ENCODE assay signal across 12 mouse cellular contexts in genomic region chr6:89327746-89328491, GRCm38 (mm10). TPM values are rescaled to one million over a fixed set of nuclear protein-coding genes. Genes with fewer than 3 reads are reported as not detected.
DNase-seq lines count a peak whose midpoint lies in the region; ATAC-seq and TF ChIP-seq lines count a peak whose summit lies in the region.
"Had no signal": no experiment of that assay in that cellular context is flagged by ENCODE, and none has a peak within 500 bp of the region (broad histone marks: within the 10 kb centered on the region; RNA-seq: fewer than 3 reads in every experiment).

No protein-coding gene starts in this region.

- H3K4me1 ChIP-seq in kidney, embryonic 16.5 days (ENCODE audit: insufficient read depth, low read length), result peaks cover 4% of the 10 kb centered on the region; the same call in 1 of the 2 replicates
- no peaks in the 10 kb centered on the region for H3K4me1 ChIP-seq in hindbrain, embryonic 14.5 days (replicated peaks; ENCODE audit: control insufficient read depth, insufficient read depth, low read length)

- peaks cover 65% of the 10 kb centered on the region for H3K36me3 ChIP-seq in kidney, embryonic 16.5 days (ENCODE audit: insufficient read depth, low read length)
- peaks cover 88% of the 10 kb centered on the region for H3K36me3 ChIP-seq in C2C12 (ENCODE audit: control insufficient read depth, insufficient read depth)
- H3K36me3 ChIP-seq in hindbrain, embryonic 14.5 days (replicated peaks; ENCODE audit: control insufficient read depth, insufficient read depth), result peaks cover 87% of the 10 kb centered on the region

- H3K9ac ChIP-seq in kidney, embryonic 16.5 days (replicated peaks; ENCODE audit: low read length), result no peak overlapping the region
- H3K9ac ChIP-seq in hindbrain, embryonic 14.5 days, result no peak overlapping the region

- ATAC-seq in kidney, embryonic 16.5 days (ENCODE audit: low FRiP score, low TSS enrichment), result peak; percentile 31
- no peak for ATAC-seq in hindbrain, embryonic 14.5 days (ENCODE audit: low FRiP score)
- no peak for ATAC-seq in inflammation-experienced regulatory T-cells, adult 6 months

- no peak for TF ChIP-seq CTCF in C2C12 (IDR thresholded peaks at IDR 0.05; ENCODE audit: control insufficient read depth, insufficient read depth, insufficient read length)

- no peak overlapping the region for H3ac ChIP-seq in C2C12 (ENCODE audit: control insufficient read depth, insufficient read length, low read depth)

- no peaks in the 10 kb centered on the region for H3K9me3 ChIP-seq in kidney, embryonic 16.5 days (ENCODE audit: low read length)
- no peaks in the 10 kb centered on the region for H3K9me3 ChIP-seq in hindbrain, embryonic 14.5 days (ENCODE audit: control insufficient read depth, low read length)

- no peak overlapping the region for H3K4me2 ChIP-seq in kidney, embryonic 16.5 days (replicated peaks; ENCODE audit: low read depth, low read length)
- H3K4me2 ChIP-seq in hindbrain, embryonic 14.5 days (replicated peaks), result no peak overlapping the region

- no peaks in the 10 kb centered on the region for H3K79me3 ChIP-seq in C2C12 (ENCODE audit: low read depth)

- no peak for DNase-seq in kidney, adult 8-10 months
- peak; percentile 43 for DNase-seq in Muller cell, postnatal 12 days (ENCODE audit: inconsistent ontology term)
- DNase-seq in hindbrain, embryonic 14.5 days (ENCODE audit: low spot score), result no peak
- no peak for DNase-seq in adrenal gland, adult 8-10 months
- no peak for DNase-seq in thymus, adult 18-20 months
- DNase-seq: cerebellum, adult 9-11 months; heart, adult 2 months; heart, postnatal 4 days had no signal

- H3K27ac ChIP-seq in kidney, embryonic 16.5 days (ENCODE audit: low read length), result peak overlapping the region; percentile 22
- H3K27ac ChIP-seq in hindbrain, embryonic 14.5 days, result peak overlapping the region; percentile 9; the same call in 1 of the 2 replicates
- H3K27ac ChIP-seq: heart, adult 2 months; macrophage had no signal

- H3K27me3 ChIP-seq in kidney, embryonic 16.5 days (ENCODE audit: insufficient read depth, low read length), result no peaks in the 10 kb centered on the region
- H3K27me3 ChIP-seq in C2C12 (ENCODE audit: control insufficient read depth, insufficient read depth, insufficient read length), result no peaks in the 10 kb centered on the region
- no peaks in the 10 kb centered on the region for H3K27me3 ChIP-seq in hindbrain, embryonic 14.5 days (ENCODE audit: control insufficient read depth, insufficient read depth, low read length)

- no peaks in the 10 kb centered on the region for H3K79me2 ChIP-seq in C2C12 (ENCODE audit: control insufficient read depth, insufficient read depth)

- no peak overlapping the region for H3K4me3 ChIP-seq in kidney, embryonic 16.5 days (ENCODE audit: low read length)
- no peak overlapping the region for H3K4me3 ChIP-seq in C2C12 (ENCODE audit: insufficient read depth, poor library complexity, severe bottlenecking)
- no peak overlapping the region for H3K4me3 ChIP-seq in hindbrain, embryonic 14.5 days (replicated peaks; ENCODE audit: low read length)
- H3K4me3 ChIP-seq: heart, adult 2 months had no signal

- WGBS in kidney, embryonic 16.5 days, result 52% methylated on average over 15 of the region's 15 CpGs
- 58% methylated on average over 15 of the region's 15 CpGs for WGBS in hindbrain, embryonic 14.5 days

TF ChIP-seq in C2C12, 6 proteins besides CTCF, POLR2A, EP300 and RAD21:
- no peak for TF ChIP-seq MYOG (IDR thresholded peaks at IDR 0.05; ENCODE audit: control insufficient read depth, extremely low read depth, insufficient read length)
- no peak for TF ChIP-seq MAX (IDR thresholded peaks at IDR 0.05)
- TF ChIP-seq USF1 (IDR thresholded peaks at IDR 0.05; ENCODE audit: low read depth), result no peak
- no peak for TF ChIP-seq FOSL1 (IDR thresholded peaks at IDR 0.05; ENCODE audit: insufficient read depth, low read length, poor library complexity, severe bottlenecking)
- TF ChIP-seq CEBPB (IDR thresholded peaks at IDR 0.05; ENCODE audit: low read depth), result no peak
- TF ChIP-seq MYOD1 (IDR thresholded peaks at IDR 0.05; ENCODE audit: control insufficient read depth, insufficient read length, low read depth), result peak; percentile 53

RNA-seq across cellular contexts. Expression of gene Plxna1, which starts 34.5 kb away (rescaled TPM):
- 12.1 and 19.5 TPM in 2 replicates for polyA plus RNA-seq in kidney, embryonic 16.5 days (2015; fragmentation: Nextera tagmentation; extraction: Ambion mirVana)
- 40.9 TPM for polyA plus RNA-seq in C2C12 (2012; fragmentation: generic; extraction: Trizol)
- polyA plus RNA-seq in hindbrain, embryonic 14.5 days (2014; fragmentation: Nextera tagmentation; extraction: Ambion mirVana), result 47.3 and 53.3 TPM in 2 replicates
- polyA plus RNA-seq in inflammation-experienced regulatory T-cells, adult 6 months (2017; shearing (Covaris generic)), result 1 to 10 TPM in 1 of 3 experiments, under 1 TPM in 2; 0.60 to 2.5 (median 0.86) TPM
- total RNA-seq in adrenal gland, adult 8-10 months (2022), result 10 to 100 TPM; 65.9 to 85.2 (median 71.0) TPM
